Mouse (Mus musculus) left cerebral cortex, adult 18-20 months (tissue): ENCODE data around the gene Gm29644. TPM values are rescaled to one million over a fixed set of nuclear protein-coding genes. Genes with fewer than 3 reads are reported as not detected.
"Not testable (repeated sequence)": the region's sequence is repeated elsewhere in the genome, so short reads cannot be mapped to it uniquely, and the experiment has no call there.

Experiments used
- DNase-seq, 2 experiments: peaks; one replicate each; pipeline ENCODE4 v3.0.0; 2021 to 2022; ENCODE audit warnings: low spot score in 2 of 2, mixed read lengths in 1 of 2
- long read RNA-seq, 2 experiments: library from polyadenylated mRNA; stranded (forward); transcript quantifications; one replicate each; pipeline ENCODE4 v2.0.0; 2021
- total RNA-seq, 2 experiments: library from RNA; stranded (reverse); gene quantifications; 2 replicates each; pipeline ENCODE4 v1.2.3; 2021

Gm29644 gene
- not detected for total RNA-seq
- long read RNA-seq, experiment 1 = 0 reads
- long read RNA-seq, experiment 2 = 0 reads

GRCm38 (mm10) chrY:70303187-70303586, at the start of gene Gm29644, which contains the start of gene Gm29423:
Gm29644 (minus strand) TSS chrY:70303343.
Gm29423 (minus strand) TSS chrY:70303287.
- not testable (repeated sequence) for DNase-seq

DNA sequence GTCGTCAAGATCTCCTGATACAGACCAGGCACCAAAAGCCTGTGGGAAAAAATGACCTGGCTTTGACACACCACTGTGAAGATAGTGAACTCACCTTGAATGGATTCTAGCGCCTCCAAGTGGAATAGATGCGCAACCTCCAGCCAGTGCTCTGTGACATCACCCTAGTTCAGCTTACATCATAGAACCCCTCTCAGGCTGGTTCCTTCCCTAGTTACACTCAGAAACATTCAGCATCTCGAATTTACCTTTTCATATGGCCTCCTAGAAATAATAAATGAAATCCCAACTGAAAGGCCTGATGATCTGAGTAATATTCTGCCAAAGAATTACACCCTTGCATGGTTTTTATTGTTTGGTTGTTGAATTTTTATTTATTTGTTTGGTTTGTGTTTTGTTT, 29.6 kb downstream of the Gm29644 start, which contains the start of gene Gm21118:
TSS of gene Gm21118 (minus strand) at position 101 of the 400 bp plus-strand sequence.
- DNase-seq = not testable (repeated sequence)

Other genes starting within 250 kb of the Gm29644 start
- gene Gm21118, start 29.7 kb downstream of the Gm29644 start, total RNA-seq = not detected
- not detected for gene Gm29423, start 56 bp downstream of the Gm29644 start, total RNA-seq
- not detected for gene Gm20888, start 138.5 kb upstream of the Gm29644 start, total RNA-seq